Mouse (Mus musculus): ENCODE measurements around the gene Zbed5. TPM values are rescaled to one million over a fixed set of nuclear protein-coding genes. Genes with fewer than 3 reads are reported as not detected.
"Not testable (repeated sequence)": the region's sequence is repeated elsewhere in the genome, so short reads cannot be mapped to it uniquely, and the experiment has no call there.

Zbed5 gene
- polyA plus RNA-seq, 1 experiment from 2014 or later: 7.0 TPM

DNA sequence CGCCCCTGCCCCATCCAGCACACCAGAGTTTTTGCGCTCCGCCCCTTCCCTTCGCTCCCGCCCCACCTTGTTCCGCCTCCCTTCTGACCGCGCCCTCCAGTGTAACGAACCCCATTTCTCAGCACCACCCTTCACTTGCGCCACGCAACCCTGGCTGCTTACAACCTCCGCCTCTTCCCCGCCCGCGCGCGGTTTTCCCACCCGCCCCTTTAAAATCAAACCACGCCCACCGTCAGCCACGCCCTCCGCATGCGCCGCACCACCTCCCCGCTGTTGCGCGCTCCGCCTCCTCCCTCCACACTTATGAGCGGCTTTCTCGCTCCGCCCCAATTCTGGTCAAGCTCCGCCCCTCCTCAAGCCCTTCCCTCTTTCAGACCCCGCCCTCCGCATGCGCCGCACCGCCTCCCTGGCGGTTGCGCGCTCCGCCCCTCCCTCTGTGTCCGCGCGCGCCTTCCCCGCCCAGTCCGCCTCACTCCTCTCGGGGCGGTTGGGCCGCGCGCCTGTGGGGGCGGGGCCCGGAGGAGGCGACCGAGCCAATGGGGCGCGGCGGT, 46.0 kb downstream of the Zbed5 start, which contains the start of gene Vkorc1l1:
Vkorc1l1 (plus strand) TSS at position 476 of the 551 bp plus-strand sequence.
- Histone ChIP-seq H3K36me3 (replicated peaks) (peaks cover 9% of the 10 kb centered on the region), H3K4me3 (replicated peaks) (peak within 1 kb of the TSS; percentile 93), H3K27ac (peak within 1 kb of the TSS; percentile 59), H3K27me3 (no peaks in the 10 kb centered on the region), H3K4me2 (peak within 1 kb of the TSS; percentile 82), H3K4me1 (peaks cover 13% of the 10 kb centered on the region), H3K9ac (peak within 1 kb of the TSS; percentile 87), H3K9me3 (no peaks in the 10 kb centered on the region)
- WGBS: 2% methylated on average over 55 of the region's 59 CpGs
- peak; percentile 95 for ATAC-seq (ENCODE audit: low FRiP score)

DNA sequence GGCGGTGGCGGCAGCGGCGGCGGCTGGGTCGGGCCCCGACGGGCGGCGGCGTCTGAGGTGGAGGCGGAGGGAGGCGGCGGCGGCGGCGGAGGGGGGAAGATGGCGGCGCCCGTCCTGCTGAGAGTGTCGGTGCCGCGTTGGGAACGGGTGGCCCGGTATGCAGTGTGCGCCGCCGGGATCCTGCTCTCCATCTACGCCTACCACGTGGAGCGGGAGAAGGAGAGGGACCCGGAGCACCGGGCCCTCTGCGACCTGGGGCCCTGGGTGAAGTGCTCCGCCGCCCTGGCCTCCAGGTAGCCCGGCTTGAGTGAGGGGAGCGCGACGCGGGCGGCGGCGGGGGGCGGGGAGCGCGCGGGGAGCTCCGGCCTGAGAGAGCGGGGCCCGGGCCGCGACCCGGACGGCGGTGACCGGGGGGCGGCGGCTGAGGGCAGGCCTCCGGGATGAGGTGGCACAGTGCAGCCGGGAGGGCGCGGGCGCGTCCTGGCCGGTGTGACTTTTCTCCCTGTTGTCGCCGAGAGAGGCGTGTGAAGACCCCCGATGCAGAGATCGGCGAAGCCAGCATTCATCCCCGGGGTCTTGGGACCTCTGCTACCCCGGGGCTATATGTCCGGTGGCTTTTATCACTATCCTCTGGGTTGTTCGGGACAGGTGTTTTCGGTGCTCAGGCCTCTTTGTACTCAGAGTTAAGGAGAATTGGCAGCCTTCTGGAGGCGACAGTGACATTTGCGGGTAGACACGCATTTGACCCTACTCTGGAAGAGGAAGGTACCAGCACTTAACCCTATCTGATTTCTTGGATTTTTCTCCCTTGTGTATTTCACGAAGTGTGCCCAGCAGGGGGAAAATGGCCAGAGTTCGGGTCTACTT, 46.8 kb downstream of the Zbed5 start:
- ATAC-seq (ENCODE audit: low FRiP score): peak; percentile 60
- H3K27me3 ChIP-seq; H3K36me3 ChIP-seq (replicated peaks); H3K9me3 ChIP-seq; H3K4me1 ChIP-seq: not testable (repeated sequence)
- peak overlapping the region; percentile 93 for H3K4me3 ChIP-seq (replicated peaks)
- WGBS: under 1% methylated on average over 42 of the region's 82 CpGs
- H3K4me2 ChIP-seq: peak overlapping the region; percentile 82
- H3K9ac ChIP-seq: peak overlapping the region; percentile 87
- peak overlapping the region; percentile 59 for H3K27ac ChIP-seq

DNA sequence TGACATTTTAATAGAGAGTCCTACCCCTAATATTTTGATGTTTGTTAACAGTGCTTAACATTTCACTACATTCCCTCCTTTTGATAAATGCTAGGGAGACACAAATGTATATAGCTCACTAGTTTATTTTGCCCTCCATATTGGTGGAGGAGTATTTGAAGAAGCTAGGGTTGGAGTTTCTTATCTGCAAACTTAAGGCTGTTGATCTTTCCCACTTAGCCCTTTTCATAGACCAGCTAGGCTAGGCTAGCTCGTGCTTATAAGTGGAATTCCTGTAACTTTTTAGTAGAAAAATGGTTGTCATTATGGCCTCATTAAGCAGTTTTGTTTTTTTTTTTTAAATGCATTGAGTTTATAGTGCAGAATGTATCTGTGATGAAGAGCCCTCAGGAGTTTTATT, 47.9 kb downstream of the Zbed5 start:
- Histone ChIP-seq H3K36me3 (replicated peaks) (peaks cover 9% of the 10 kb centered on the region), H3K4me2 (no peak overlapping the region), H3K9me3 (no peaks in the 10 kb centered on the region), H3K27me3 (no peaks in the 10 kb centered on the region), H3K4me3 (replicated peaks) (no peak overlapping the region), H3K27ac (no peak overlapping the region), H3K9ac (no peak overlapping the region), H3K4me1 (peaks cover 8% of the 10 kb centered on the region)
- WGBS: 90% methylated on average over 1 of the region's 1 CpGs
- no peak for ATAC-seq (ENCODE audit: low FRiP score)

DNA sequence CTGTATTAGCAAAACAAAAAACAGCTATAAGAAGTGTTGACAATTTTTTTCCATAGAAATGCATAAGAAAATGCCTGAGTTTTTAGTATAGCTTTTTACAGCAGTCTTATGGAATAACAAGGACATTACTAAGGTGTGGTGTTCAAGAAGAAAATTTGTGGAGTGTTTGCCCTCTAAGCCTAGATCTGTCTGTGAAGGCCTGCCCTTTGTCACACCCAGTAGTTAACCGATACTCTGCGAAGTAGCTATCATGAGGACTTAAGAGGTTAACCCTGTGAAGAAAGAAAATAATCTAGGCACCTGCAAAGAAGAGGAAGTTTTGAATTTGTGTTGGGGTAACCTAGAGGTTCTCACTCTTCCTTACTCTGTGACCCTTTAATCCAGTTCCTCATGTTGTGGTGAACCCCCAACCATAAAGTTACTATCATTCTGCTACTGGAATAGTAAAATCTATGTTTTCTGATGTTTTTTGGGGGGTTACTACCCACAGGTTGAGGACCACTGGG, 52.1 kb downstream of the Zbed5 start:
- Histone ChIP-seq H3K9ac (no peak overlapping the region), H3K9me3 (no peaks in the 10 kb centered on the region), H3K4me3 (replicated peaks) (no peak overlapping the region), H3K36me3 (replicated peaks) (peaks cover 9% of the 10 kb centered on the region), H3K4me2 (no peak overlapping the region), H3K27me3 (no peaks in the 10 kb centered on the region), H3K4me1 (peaks cover 7% of the 10 kb centered on the region), H3K27ac (no peak overlapping the region)
- no peak for ATAC-seq (ENCODE audit: low FRiP score)
- 92% methylated on average over 2 of the region's 2 CpGs for WGBS

DNA sequence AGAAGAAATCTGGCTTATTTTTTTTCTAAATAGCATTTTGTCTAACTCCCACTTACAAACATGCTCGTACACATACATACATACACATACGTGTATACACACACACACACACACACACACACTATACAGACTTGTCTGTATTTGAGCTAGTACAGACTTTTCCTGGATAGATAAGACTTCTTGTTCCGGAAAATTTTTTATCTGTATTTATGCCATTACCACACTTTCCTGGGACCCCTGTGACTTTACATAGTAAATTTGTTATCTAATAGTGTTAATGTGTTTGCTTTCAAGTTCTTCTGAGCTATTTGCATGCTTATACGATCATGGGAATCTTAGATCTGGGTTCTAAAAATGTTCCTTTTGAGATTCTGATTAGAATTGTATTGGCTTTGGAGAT, 56.6 kb downstream of the Zbed5 start:
- Histone ChIP-seq H3K4me1 (no peaks in the 10 kb centered on the region), H3K9ac (no peak overlapping the region), H3K36me3 (replicated peaks) (no peaks in the 10 kb centered on the region), H3K9me3 (no peaks in the 10 kb centered on the region), H3K4me2 (no peak overlapping the region), H3K4me3 (replicated peaks) (no peak overlapping the region), H3K27ac (no peak overlapping the region), H3K27me3 (no peaks in the 10 kb centered on the region)
- WGBS: 95% methylated on average over 4 of the region's 4 CpGs
- no peak for ATAC-seq (ENCODE audit: low FRiP score)

Other genes with a start within 250 kb of the Zbed5 start
- 5.6 and 6.3 TPM in 2 replicates for gene Zfp11, start 225.6 kb upstream of the Zbed5 start, polyA plus RNA-seq (2016; fragmentation: Nextera tagmentation; extraction: Ambion mirVana)
- not detected in 2 replicates for gene Sept14, start 187.2 kb upstream of the Zbed5 start, polyA plus RNA-seq (2016; fragmentation: Nextera tagmentation; extraction: Ambion mirVana)
- 160 and 166 TPM in 2 replicates for gene Mrps17, start 180.2 kb upstream of the Zbed5 start, polyA plus RNA-seq (2016; fragmentation: Nextera tagmentation; extraction: Ambion mirVana)
- 79.0 and 83.1 TPM in 2 replicates for gene Nipsnap2, start 170.7 kb upstream of the Zbed5 start, polyA plus RNA-seq (2016; fragmentation: Nextera tagmentation; extraction: Ambion mirVana)
- gene Psph, start 108.3 kb upstream of the Zbed5 start, polyA plus RNA-seq (2016; fragmentation: Nextera tagmentation; extraction: Ambion mirVana): 42.8 and 47.3 TPM in 2 replicates
- 47.0 and 49.2 TPM in 2 replicates for gene Sumf2, start 48.7 kb upstream of the Zbed5 start, polyA plus RNA-seq (2016; fragmentation: Nextera tagmentation; extraction: Ambion mirVana)
- 756 and 796 TPM in 2 replicates for gene Chchd2, start 8.3 kb upstream of the Zbed5 start, polyA plus RNA-seq (2016; fragmentation: Nextera tagmentation; extraction: Ambion mirVana)
- 0.23 and 0.32 TPM in 2 replicates for gene Phkg1, start 2.8 kb downstream of the Zbed5 start, polyA plus RNA-seq (2016; fragmentation: Nextera tagmentation; extraction: Ambion mirVana)
- 6.2 and 6.9 TPM in 2 replicates for gene Nupr1l, start 12.8 kb downstream of the Zbed5 start, polyA plus RNA-seq (2016; fragmentation: Nextera tagmentation; extraction: Ambion mirVana)
- 41.2 and 41.3 TPM in 2 replicates for gene Vkorc1l1, start 46.2 kb downstream of the Zbed5 start, polyA plus RNA-seq (2016; fragmentation: Nextera tagmentation; extraction: Ambion mirVana)
- gene Gusb, start 107.3 kb downstream of the Zbed5 start, polyA plus RNA-seq (2016; fragmentation: Nextera tagmentation; extraction: Ambion mirVana): 17.1 and 20.6 TPM in 2 replicates
- 20.9 and 23.5 TPM in 2 replicates for gene Asl, start 133.5 kb downstream of the Zbed5 start, polyA plus RNA-seq (2016; fragmentation: Nextera tagmentation; extraction: Ambion mirVana)
- gene Crcp, start 133.6 kb downstream of the Zbed5 start, polyA plus RNA-seq (2016; fragmentation: Nextera tagmentation; extraction: Ambion mirVana): 54.0 and 55.8 TPM in 2 replicates
- 55.1 and 56.5 TPM in 2 replicates for gene Tpst1, start 177.6 kb downstream of the Zbed5 start, polyA plus RNA-seq (2016; fragmentation: Nextera tagmentation; extraction: Ambion mirVana)
- gene Kctd7, start 249.1 kb downstream of the Zbed5 start, polyA plus RNA-seq (2016; fragmentation: Nextera tagmentation; extraction: Ambion mirVana): 7.5 and 7.7 TPM in 2 replicates

Data from forebrain, embryonic 12.5 days (tissue).